Mouse (Mus musculus) megakaryocyte, adult 5-6 weeks (primary cell): ENCODE results near the gene Siae. TPM values are rescaled to one million over a fixed set of nuclear protein-coding genes. Genes with fewer than 3 reads are reported as not detected.

Experiments
- ATAC-seq: 2 replicates; pipeline ENCODE4 v1.8.0; 2016; ENCODE audit warnings: mild to moderate bottlenecking, inconsistent platforms; ENCODE audit not compliant: poor library complexity, severe bottlenecking
- total RNA-seq, 2 experiments: library from RNA; stranded (forward) in 1 of 2; stranded (reverse) in 1 of 2; fragments of 153-499, 151-499 nt in 1 of 2; fragments of 221-1000, 200-1000 nt in 1 of 2; gene quantifications; 2 replicates each; pipeline versions ENCODE4 v1.2.3 to v1.2.4; 2015 to 2017

The Siae gene
- total RNA-seq, 2 experiments from 2014 or later = 9.8 to 10.9 TPM

- no peak for ATAC-seq
Measured at GRCm38 (mm10) chr9:37623981-37624380, 68.5 kb downstream of the Siae start.

- no peak for ATAC-seq
Measured at GRCm38 (mm10) chr9:37624502-37624901, 69.0 kb downstream of the Siae start.

GRCm38 (mm10) chr9:37625129-37625528, 69.6 kb downstream of the Siae start:
- ATAC-seq = no peak

GRCm38 (mm10) chr9:37625641-37626040, 70.1 kb downstream of the Siae start:
- ATAC-seq = no peak

- no peak for ATAC-seq
Measured at GRCm38 (mm10) chr9:37626103-37626567, 70.6 kb downstream of the Siae start.

- ATAC-seq = no peak
Measured at GRCm38 (mm10) chr9:37627263-37627662, 71.8 kb downstream of the Siae start.

GRCm38 (mm10) chr9:37628581-37628980, 73.1 kb downstream of the Siae start:
- ATAC-seq = no peak

GRCm38 (mm10) chr9:37629941-37630340, 74.4 kb downstream of the Siae start:
- no peak for ATAC-seq

GRCm38 (mm10) chr9:37632305-37632704, 76.8 kb downstream of the Siae start:
- ATAC-seq = no peak

GRCm38 (mm10) chr9:37634269-37634668, 78.8 kb downstream of the Siae start:
- no peak for ATAC-seq

- ATAC-seq = peak; percentile 83
Measured at GRCm38 (mm10) chr9:37636335-37636734, 80.8 kb downstream of the Siae start.

- ATAC-seq = no peak
Measured at GRCm38 (mm10) chr9:37636800-37637542, 81.5 kb downstream of the Siae start.

- ATAC-seq = no peak
Measured at GRCm38 (mm10) chr9:37638721-37639120, 83.2 kb downstream of the Siae start.

- no peak for ATAC-seq
Measured at GRCm38 (mm10) chr9:37646246-37646645, 90.7 kb downstream of the Siae start.

GRCm38 (mm10) chr9:37650639-37651038, 95.1 kb downstream of the Siae start:
- ATAC-seq = no peak

GRCm38 (mm10) chr9:37653836-37654235, 98.3 kb downstream of the Siae start:
- no peak for ATAC-seq

- ATAC-seq = peak; percentile 29; the same call in 1 of the 2 replicates
Measured at GRCm38 (mm10) chr9:37655961-37656360, 100.5 kb downstream of the Siae start.

GRCm38 (mm10) chr9:37656439-37656881, 101.0 kb downstream of the Siae start:
- ATAC-seq = peak; percentile 75

GRCm38 (mm10) chr9:37656931-37657481, 101.5 kb downstream of the Siae start, which contains the start of gene Tbrg1:
Tbrg1 (minus strand) TSS chr9:37657312.
- ATAC-seq = peak; percentile 80

- no peak for ATAC-seq
Measured at GRCm38 (mm10) chr9:37659413-37659812, 103.9 kb downstream of the Siae start.

GRCm38 (mm10) chr9:37663210-37663609, 107.7 kb downstream of the Siae start:
- no peak for ATAC-seq

- ATAC-seq = no peak
Measured at GRCm38 (mm10) chr9:37664604-37665003, 109.1 kb downstream of the Siae start.
